Mouse (Mus musculus) 416B (cell line): ENCODE results near the gene Plcb2.
A peak's percentile ranks its signal among the peaks of the same experiment; 100 is the strongest.

Source experiments
- DNase-seq: peaks from one replicate; pipeline ENCODE4 v3.0.0; 2011; ENCODE audit warnings: low read depth

Gene Plcb2

DNA sequence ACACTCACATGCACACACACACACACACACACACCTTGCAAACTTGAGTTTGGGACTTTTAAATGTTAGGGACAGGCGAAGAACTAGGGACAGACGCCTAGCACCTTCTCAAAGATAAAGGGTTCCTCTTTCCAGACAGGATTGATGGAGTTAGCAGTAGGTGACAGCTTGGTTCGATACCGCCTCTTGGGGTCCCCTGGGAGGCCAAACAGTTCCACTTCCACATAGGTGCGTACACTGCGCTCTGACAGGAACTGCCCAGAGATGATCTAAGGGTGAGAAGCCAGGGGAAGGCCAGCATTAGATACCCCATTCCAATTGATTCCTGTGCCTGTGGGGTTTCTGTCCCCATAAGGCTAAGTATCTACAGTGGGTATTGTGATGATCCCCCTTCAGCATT lies 14.6 kb downstream of the Plcb2 start:
- DNase-seq, result no peak

DNA sequence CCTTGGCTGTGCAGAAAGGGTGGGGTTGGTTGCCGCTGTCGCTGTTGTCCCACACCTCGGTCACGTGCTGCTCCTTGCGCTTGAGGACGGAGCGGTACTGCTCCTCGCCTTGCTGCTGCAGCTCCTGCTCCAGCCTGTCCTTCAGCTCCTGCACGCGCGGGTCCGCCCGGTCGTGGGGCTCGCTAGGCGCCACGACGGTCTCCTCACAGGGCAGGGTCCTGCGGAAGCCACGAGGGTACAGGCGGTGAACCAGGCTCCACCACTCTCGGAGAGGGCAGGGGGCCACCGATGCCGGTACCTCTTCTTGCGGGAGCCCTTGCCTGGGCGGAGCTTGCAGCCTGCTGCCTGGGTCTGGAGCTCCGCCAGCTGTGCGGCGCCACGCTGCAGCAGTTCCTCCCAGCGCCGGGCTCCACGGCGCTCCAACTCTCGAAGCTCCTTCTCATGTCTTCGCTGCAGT lies 17.2 kb downstream of the Plcb2 start:
- no peak for DNase-seq

DNA sequence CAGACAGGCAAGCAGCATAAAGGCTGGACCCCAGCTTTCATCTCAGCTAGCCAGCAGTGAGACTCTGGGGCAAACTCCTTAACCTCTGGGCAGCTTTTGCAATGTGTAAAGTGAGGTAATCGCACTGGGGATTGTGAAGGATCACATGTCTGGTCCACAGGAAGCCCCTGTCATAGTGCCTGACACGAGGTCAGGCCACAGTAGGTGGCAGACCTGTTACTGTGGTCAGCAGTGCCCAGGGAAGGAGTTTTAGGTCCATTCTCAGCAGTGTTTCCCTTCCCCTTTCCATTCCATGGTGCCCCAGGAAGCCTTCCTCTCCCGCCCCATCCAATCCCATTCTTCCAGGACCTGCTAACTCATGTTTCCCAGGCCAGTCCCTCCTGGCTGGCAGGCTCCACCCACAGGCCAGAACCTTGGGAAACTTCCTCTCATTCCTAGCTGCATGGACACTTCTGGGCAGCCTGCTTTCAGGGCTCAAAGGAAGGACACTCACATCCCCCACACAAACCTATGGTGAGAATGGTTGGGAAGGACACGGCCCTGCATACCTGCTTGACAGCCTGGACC lies 18.5 kb downstream of the Plcb2 start:
- DNase-seq, result peak; percentile 76

DNA sequence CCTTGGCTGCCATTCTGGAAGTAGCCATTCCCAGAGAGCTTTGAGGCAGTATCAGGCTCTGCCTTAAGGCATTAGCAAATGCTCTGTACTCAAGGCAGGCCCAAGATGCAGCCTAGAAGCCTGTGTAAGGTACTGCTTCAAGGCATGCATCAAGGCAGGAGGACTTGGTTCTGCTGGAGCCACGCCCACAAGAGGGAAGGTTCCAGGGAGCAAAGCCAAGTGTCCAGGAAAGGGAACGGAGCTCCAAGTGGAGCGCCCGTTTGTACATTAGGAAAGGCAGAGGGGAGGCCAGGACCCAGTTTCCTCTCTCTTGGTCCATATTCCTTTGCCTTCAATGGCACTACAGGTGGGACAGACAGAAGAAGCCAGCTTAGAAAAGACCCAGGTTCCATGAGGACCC lies 19.8 kb downstream of the Plcb2 start:
- DNase-seq, result no peak

DNA sequence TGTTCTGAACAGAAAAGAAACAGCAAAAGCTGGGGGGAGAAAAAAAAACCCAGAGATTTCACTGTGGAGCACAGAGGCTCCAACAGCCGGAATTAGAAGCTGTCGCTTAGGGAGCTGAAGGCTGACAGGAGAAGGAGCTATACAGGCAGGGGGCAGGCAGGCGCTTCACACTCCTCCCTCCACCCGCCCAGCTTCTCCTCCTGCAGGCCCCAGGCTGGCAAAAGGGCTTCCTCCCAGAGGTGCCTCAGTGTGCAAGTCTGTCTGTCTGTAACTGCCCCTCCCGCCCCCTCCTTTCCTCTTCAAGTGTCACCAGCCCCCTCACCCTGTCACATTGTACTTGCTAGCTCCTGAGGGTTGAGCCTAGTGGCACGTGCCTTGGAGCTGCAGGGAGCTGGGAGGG lies 21.8 kb downstream of the Plcb2 start:
- DNase-seq, result peak; percentile 76

- peak; percentile 8 for DNase-seq
Observed at GRCm38 (mm10) chr2:118703913-118704730, 24.1 kb downstream of the Plcb2 start, which contains the start of gene Ankrd63. Gene Ankrd63 (minus strand): TSS chr2:118703963.

- no peak for DNase-seq
Observed at GRCm38 (mm10) chr2:118702883-118703761, 25.1 kb downstream of the Plcb2 start.

- no peak for DNase-seq
Observed at GRCm38 (mm10) chr2:118701971-118702882, 26.0 kb downstream of the Plcb2 start.

DNA sequence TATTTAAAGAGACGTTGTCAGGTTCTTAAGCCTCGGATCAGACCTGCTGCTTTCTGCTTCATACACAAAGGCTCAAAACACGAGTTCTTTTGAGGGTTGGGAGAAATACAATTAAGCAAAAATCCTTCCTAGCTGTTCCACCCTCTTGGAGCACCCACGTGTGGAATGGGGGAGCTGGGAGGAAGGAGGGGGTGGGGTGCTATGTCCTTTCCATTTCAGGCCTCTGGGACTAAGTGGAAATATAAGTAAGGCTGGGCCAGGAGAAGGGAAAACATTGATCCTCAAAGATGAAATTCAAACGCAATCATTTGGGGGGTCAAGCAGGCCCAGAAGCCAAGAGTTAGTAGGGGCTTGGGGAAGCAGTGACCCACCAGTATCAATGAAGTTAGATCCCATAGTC lies 27.1 kb downstream of the Plcb2 start:
- no peak for DNase-seq

GRCm38 (mm10) chr2:118700179-118701062 lies 27.8 kb downstream of the Plcb2 start:
- peak; percentile 91 for DNase-seq

GRCm38 (mm10) chr2:118697955-118698354 lies 30.3 kb downstream of the Plcb2 start:
- no peak for DNase-seq

- no peak for DNase-seq
Observed at GRCm38 (mm10) chr2:118697311-118697877, 30.8 kb downstream of the Plcb2 start.

DNA sequence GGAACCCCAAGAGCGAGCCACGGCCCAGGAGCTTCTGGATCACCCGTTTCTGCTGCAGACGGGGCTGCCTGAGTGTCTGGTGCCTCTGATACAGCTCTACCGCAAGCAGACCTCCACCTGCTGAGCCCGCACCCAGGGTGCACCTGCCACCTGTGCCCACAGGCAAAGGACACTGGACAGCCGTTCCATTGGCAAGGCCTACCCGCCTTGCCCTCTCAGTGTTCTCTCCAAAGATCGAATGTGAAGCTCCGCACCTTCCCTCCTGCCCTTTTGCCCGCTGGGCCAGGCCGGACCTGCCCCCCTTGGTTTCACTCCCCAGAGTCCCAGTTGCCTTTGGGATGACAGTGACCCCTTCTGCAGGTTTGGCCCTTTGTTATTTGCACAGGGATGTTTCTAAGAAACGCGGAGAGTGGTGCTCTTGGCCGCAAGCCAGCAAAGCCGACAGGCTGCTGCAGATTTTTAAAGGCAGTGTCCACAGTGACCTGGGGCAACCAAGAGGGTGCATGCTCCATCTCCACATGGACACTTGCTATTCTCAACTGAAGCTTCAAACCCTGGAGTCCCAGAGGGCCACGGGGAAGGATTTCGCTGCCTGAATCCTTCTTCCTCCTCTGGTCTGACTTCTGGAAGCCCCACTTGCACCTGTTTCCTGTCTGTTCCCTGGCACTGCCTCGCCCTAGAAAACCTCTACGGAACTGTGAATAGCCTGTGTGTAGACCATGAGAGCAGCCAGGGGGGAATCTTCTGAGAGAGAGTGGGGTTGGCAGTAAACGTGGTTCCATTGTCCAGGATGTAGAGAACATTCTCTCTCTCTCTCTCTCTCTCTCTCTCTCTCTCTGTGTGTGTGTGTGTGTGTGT lies 31.6 kb downstream of the Plcb2 start:
- DNase-seq, result peak; percentile 67

- DNase-seq, result peak; percentile 84
Observed at GRCm38 (mm10) chr2:118695677-118696232, 32.5 kb downstream of the Plcb2 start.

DNA sequence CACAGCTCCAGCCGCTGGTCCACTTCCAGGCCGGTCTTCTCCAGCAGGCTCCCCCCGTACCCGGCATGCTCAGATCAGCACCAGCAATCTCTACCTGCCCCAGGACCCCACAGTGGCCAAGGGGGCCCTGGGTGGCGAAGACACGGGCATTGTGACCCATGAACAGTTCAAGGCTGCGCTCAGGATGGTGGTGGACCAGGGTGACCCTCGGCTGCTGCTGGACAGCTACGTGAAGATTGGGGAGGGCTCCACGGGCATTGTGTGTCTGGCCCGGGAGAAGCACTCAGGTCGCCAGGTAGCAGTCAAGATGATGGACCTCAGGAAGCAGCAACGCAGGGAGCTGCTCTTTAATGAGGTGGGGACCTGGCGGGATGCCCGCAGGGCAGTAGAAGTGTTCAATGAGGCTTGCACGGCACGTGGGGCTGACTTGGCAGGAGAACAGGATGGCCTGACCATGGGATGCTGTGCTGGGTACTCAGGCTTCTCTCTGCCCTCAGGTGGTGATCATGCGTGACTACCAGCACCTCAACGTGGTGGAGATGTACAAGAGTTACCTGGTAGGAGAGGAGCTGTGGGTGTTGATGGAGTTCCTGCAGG lies 34.8 kb downstream of the Plcb2 start:
- DNase-seq, result no peak

DNA sequence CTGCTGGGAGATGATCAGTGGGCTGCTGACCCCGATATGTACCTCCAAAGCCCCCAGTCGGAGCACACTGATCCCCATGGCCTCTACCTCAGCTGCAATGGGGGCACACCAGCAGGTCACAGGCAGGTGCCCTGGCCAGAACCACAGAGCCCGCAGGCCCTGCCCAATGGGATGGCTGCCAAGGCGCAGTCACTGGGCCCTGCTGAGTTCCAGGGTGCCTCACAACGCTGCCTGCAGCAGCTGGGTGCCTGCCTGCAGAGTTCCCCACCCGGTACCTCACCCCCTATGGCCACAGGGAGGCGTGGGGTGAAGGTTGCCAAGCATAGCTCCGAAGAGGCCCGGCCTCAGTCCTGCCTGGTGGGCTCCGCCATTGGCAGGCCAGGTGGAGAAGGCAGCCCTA lies 38.4 kb downstream of the Plcb2 start:
- DNase-seq, result no peak

GRCm38 (mm10) chr2:118687791-118688190 lies 40.4 kb downstream of the Plcb2 start:
- DNase-seq, result no peak

DNA sequence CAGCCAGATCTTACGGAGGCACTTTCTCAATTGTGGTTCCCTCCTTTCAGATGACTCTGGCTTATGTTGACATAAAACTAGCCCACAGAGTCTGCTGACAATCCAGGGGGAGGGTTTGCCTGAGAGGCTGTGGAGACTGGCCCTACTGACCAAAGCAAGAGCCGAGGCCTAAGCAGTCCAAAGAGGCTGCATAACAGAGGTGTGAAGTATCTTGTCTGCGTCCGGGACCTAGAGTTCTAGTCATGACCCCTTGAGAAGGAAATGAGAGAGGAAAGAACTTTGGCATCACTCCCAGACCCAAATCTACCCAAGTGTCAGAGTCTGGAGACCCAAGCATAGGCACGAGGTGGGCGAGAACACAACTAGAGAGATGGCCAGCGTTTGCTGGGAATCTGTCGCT lies 41.5 kb downstream of the Plcb2 start:
- no peak for DNase-seq
